Mouse (Mus musculus) erythroid progenitor cell, adult 5-6 weeks (primary cell): ENCODE data around the gene Trp53. TPM values are rescaled to one million over a fixed set of nuclear protein-coding genes. Genes with fewer than 3 reads are reported as not detected.
"Not testable (repeated sequence)": the region's sequence is repeated elsewhere in the genome, so short reads cannot be mapped to it uniquely, and the experiment has no call there.

Source experiments
- ATAC-seq: replicated peaks from 2 replicates; pipeline ENCODE4 v1.8.0; 2016; ENCODE audit warnings: moderate number of reproducible peaks, mild to moderate bottlenecking, moderate TSS enrichment, inconsistent platforms; ENCODE audit not compliant: poor library complexity, low FRiP score, severe bottlenecking
- total RNA-seq, 2 experiments: library from RNA; stranded (forward) in 1 of 2; stranded (reverse) in 1 of 2; fragments of 150-400 nt in 1 of 2; fragments of 186-747, 209-891 nt in 1 of 2; gene quantifications; 2 replicates each; pipeline versions ENCODE4 v1.2.3 to v1.2.4; 2015 to 2017; ENCODE audit warnings: low replicate concordance in 2 of 2

Gene Trp53
- total RNA-seq, 2 experiments from 2014 or later = 12.2 to 75.9 TPM

DNA sequence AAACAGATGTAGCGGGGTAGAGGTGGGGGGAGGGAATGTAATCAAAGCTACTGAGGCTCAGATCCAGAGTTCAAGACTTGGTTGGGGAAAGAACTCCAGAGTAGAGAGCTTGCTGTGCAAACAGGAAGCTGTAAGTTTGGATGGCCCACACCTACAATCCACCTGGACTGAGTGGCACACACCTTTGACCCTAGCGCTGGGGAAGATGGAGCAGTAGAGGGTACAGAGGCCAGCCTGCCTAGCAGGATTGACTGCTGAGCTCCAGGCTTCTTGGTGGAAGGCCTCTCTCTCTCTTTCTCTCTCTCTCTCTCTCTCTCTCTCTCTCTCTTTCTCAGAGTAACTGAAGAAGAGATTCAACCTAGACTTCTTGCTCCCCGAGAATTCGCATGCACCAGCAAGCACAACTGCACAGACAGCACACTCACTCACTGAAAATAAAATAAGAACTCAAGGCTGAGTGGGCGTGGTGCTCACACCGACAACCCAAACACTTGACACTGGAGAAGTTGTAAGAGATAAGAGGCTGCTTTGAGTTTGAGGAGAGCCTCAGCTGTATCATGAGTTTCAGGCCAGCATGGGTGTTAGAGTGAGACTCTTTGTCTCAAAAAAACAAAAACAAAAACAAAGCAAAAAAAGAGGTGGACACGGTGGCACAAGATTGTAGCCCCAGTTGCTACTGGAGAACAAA lies 40.4 kb downstream of the Trp53 start:
- ATAC-seq = peak; percentile 67

GRCm38 (mm10) chr11:69621571-69622268 lies 41.6 kb downstream of the Trp53 start, which contains the start of gene Sat2:
Gene Sat2, plus strand, starts transcription at chr11:69622024.
- 0 out of 2 replicates have a peak, but pooled peaks have one; percentile 51 for ATAC-seq

DNA sequence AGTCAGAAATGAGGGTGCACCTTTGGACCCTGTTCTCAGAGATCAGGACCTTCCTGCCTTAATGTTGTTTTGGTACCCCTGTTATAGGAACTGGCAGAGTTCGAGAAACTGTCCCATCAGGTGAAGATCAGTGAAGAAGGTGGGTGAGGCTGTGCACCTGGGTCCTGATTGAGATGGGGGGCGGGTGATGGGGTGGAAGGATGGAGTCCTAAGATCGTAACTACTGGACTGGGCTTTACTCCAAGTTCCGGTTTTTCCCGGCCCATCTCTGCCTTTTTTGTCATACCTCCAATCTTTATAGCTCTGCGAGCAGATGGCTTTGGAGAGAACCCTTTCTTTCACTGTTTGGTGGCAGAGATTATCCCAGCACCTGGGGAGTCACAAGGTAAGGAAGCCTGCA lies 42.2 kb downstream of the Trp53 start:
- ATAC-seq = no peak

- no peak for ATAC-seq
These were observed 42.8 kb downstream of the Trp53 start for GRCm38 (mm10) chr11:69623006-69623405.

GRCm38 (mm10) chr11:69624339-69624738 lies 44.2 kb downstream of the Trp53 start:
- not testable (repeated sequence) for ATAC-seq

DNA sequence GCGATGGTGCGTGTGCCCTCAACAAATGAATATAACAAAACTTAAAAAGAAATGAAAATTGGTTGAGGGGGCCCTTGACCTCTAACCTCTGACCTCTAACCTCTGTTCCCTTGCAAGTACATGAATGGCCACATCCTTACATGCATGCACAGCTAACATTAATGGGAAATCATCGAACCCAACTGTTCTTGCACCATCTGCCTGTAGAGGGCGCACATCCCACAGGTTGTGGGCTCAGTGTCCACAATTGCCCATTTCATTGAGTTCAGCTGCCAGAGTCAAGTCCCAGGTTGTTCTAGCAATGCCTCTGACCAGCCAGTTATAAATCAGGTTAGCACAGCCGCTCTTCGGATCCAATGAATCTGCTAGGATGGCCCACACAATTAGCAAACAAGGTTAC lies 48.1 kb downstream of the Trp53 start:
- peak; percentile 52 for ATAC-seq

GRCm38 (mm10) chr11:69629802-69630201 lies 49.6 kb downstream of the Trp53 start:
- no peak for ATAC-seq

- ATAC-seq = peak; percentile 90
These were observed 52.3 kb downstream of the Trp53 start, which contains the start of gene Fxr2 for GRCm38 (mm10) chr11:69632284-69633089. Gene Fxr2, plus strand, starts transcription at chr11:69632990.

DNA sequence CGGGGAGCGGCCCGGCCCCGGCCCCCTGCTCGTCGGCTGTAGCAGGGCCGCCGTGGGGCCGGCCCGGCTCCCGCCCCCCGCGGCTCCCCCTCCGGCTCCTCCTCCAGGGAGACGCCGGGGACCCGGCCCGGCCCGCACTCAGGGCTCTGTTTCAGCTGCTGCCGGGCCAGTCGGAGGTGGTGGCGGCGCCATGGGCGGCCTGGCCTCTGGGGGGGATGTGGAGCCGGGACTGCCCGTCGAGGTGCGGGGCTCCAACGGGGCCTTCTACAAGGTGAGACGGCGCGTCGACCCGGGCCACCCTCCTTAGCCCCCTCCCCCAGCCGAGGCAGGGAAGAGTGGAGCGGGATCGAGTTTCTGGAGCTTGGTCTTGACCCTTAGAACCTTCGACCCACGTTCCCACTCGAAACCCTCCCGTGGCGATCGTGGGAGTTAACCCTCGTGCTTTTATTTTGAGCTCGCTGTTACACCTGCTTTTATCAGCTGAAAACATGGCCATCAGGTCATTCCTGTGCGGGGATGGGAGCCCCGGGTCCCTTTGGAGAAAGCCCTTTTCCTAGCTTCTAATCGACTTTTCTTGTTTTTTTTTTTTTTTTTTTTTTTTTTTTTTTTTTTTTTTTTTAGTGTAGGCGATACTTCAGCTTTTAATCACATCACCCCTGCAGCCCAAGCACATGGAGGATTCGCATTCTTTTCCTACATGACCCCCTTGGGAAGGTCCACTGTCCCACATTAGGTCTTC lies 53.1 kb downstream of the Trp53 start:
- ATAC-seq = peak; percentile 43

- ATAC-seq = no peak
These were observed 55.3 kb downstream of the Trp53 start for GRCm38 (mm10) chr11:69635471-69635870.

Other genes starting within 250 kb of the Trp53 start
- 1.7 and 8.3 TPM in 2 replicates for gene Rnf227, start 239.9 kb upstream of the Trp53 start, total RNA-seq (2015; ENCODE audit: low replicate concordance)
- gene Rnf227, start 239.9 kb upstream of the Trp53 start, total RNA-seq (2017; ENCODE audit: low replicate concordance) = 3.9 and 6.5 TPM in 2 replicates
- 21.0 and 33.2 TPM in 2 replicates for gene Chd3, start 211.0 kb upstream of the Trp53 start, total RNA-seq (2015; ENCODE audit: low replicate concordance)
- gene Chd3, start 211.0 kb upstream of the Trp53 start, total RNA-seq (2017; ENCODE audit: low replicate concordance) = 18.9 and 19.5 TPM in 2 replicates
- gene Naa38, start 184.9 kb upstream of the Trp53 start, total RNA-seq (2015; ENCODE audit: low replicate concordance) = 26.8 and 31.7 TPM in 2 replicates
- 21.6 and 21.9 TPM in 2 replicates for gene Naa38, start 184.9 kb upstream of the Trp53 start, total RNA-seq (2017; ENCODE audit: low replicate concordance)
- 8.3 and 11.7 TPM in 2 replicates for gene Cyb5d1, start 184.7 kb upstream of the Trp53 start, total RNA-seq (2015; ENCODE audit: low replicate concordance)
- 25.7 and 32.5 TPM in 2 replicates for gene Cyb5d1, start 184.7 kb upstream of the Trp53 start, total RNA-seq (2017; ENCODE audit: low replicate concordance)
- gene Tmem88, start 182.1 kb upstream of the Trp53 start, total RNA-seq (2015; ENCODE audit: low replicate concordance) = not detected in 2 replicates
- gene Tmem88, start 182.1 kb upstream of the Trp53 start, total RNA-seq (2017; ENCODE audit: low replicate concordance) = not detected in 2 replicates
- 6.5 and 11.7 TPM in 2 replicates for gene Kdm6b, start 166.7 kb upstream of the Trp53 start, total RNA-seq (2015; ENCODE audit: low replicate concordance)
- 0.64 and 1.2 TPM in 2 replicates for gene Kdm6b, start 166.7 kb upstream of the Trp53 start, total RNA-seq (2017; ENCODE audit: low replicate concordance)
- gene Dnah2, start 31.2 kb upstream of the Trp53 start, total RNA-seq (2015; ENCODE audit: low replicate concordance) = not detected in 2 replicates
- 0.13 TPM in 1 of 2 replicates, not detected in the other for gene Dnah2, start 31.2 kb upstream of the Trp53 start, total RNA-seq (2017; ENCODE audit: low replicate concordance)
- gene Efnb3, start 20.2 kb upstream of the Trp53 start, total RNA-seq (2015; ENCODE audit: low replicate concordance) = 2.5 and 2.9 TPM in 2 replicates
- gene Efnb3, start 20.2 kb upstream of the Trp53 start, total RNA-seq (2017; ENCODE audit: low replicate concordance) = 0.77 and 1.1 TPM in 2 replicates
- 13.8 and 48.3 TPM in 2 replicates for gene Wrap53, start 104 bp upstream of the Trp53 start, total RNA-seq (2015; ENCODE audit: low replicate concordance)
- gene Wrap53, start 104 bp upstream of the Trp53 start, total RNA-seq (2017; ENCODE audit: low replicate concordance) = 13.5 and 18.4 TPM in 2 replicates
- 20.9 and 36.5 TPM in 2 replicates for gene Atp1b2, start 25.6 kb downstream of the Trp53 start, total RNA-seq (2015; ENCODE audit: low replicate concordance)
- 3.5 and 4.5 TPM in 2 replicates for gene Atp1b2, start 25.6 kb downstream of the Trp53 start, total RNA-seq (2017; ENCODE audit: low replicate concordance)
- gene Shbg, start 37.5 kb downstream of the Trp53 start, total RNA-seq (2015; ENCODE audit: low replicate concordance) = not detected in 2 replicates
- not detected in 2 replicates for gene Shbg, start 37.5 kb downstream of the Trp53 start, total RNA-seq (2017; ENCODE audit: low replicate concordance)
- not detected in 2 replicates for gene Sat2, start 41.7 kb downstream of the Trp53 start, total RNA-seq (2015; ENCODE audit: low replicate concordance)
- not detected in 2 replicates for gene Sat2, start 41.7 kb downstream of the Trp53 start, total RNA-seq (2017; ENCODE audit: low replicate concordance)
- gene Fxr2, start 52.6 kb downstream of the Trp53 start, total RNA-seq (2015; ENCODE audit: low replicate concordance) = 18.0 and 24.9 TPM in 2 replicates
- 42.4 and 44.2 TPM in 2 replicates for gene Fxr2, start 52.6 kb downstream of the Trp53 start, total RNA-seq (2017; ENCODE audit: low replicate concordance)
- gene Sox15, start 75.0 kb downstream of the Trp53 start, total RNA-seq (2015; ENCODE audit: low replicate concordance) = not detected in 2 replicates
- gene Sox15, start 75.0 kb downstream of the Trp53 start, total RNA-seq (2017; ENCODE audit: low replicate concordance) = not detected in 2 replicates
- gene Mpdu1, start 82.3 kb downstream of the Trp53 start, total RNA-seq (2015; ENCODE audit: low replicate concordance) = 12.2 and 16.2 TPM in 2 replicates
- gene Mpdu1, start 82.3 kb downstream of the Trp53 start, total RNA-seq (2017; ENCODE audit: low replicate concordance) = 17.7 and 28.4 TPM in 2 replicates
- gene Cd68, start 85.8 kb downstream of the Trp53 start, total RNA-seq (2015; ENCODE audit: low replicate concordance) = 65.0 and 66.7 TPM in 2 replicates
- gene Cd68, start 85.8 kb downstream of the Trp53 start, total RNA-seq (2017; ENCODE audit: low replicate concordance) = 39.1 and 47.7 TPM in 2 replicates
- gene Eif4a1, start 92.1 kb downstream of the Trp53 start, total RNA-seq (2015; ENCODE audit: low replicate concordance) = 233 and 247 TPM in 2 replicates
- gene Eif4a1, start 92.1 kb downstream of the Trp53 start, total RNA-seq (2017; ENCODE audit: low replicate concordance) = 229 and 230 TPM in 2 replicates
- 32.3 and 41.8 TPM in 2 replicates for gene Senp3, start 101.7 kb downstream of the Trp53 start, total RNA-seq (2015; ENCODE audit: low replicate concordance)
- gene Senp3, start 101.7 kb downstream of the Trp53 start, total RNA-seq (2017; ENCODE audit: low replicate concordance) = 24.8 and 43.4 TPM in 2 replicates
- gene Tnfsf13, start 105.4 kb downstream of the Trp53 start, total RNA-seq (2015; ENCODE audit: low replicate concordance) = 3.2 TPM in 1 of 2 replicates, not detected in the other
- 4.1 TPM in 1 of 2 replicates, not detected in the other for gene Tnfsf13, start 105.4 kb downstream of the Trp53 start, total RNA-seq (2017; ENCODE audit: low replicate concordance)
- gene Tnfsf12, start 115.5 kb downstream of the Trp53 start, total RNA-seq (2015; ENCODE audit: low replicate concordance) = 1.3 and 7.2 TPM in 2 replicates
- not detected in 2 replicates for gene Tnfsf12, start 115.5 kb downstream of the Trp53 start, total RNA-seq (2017; ENCODE audit: low replicate concordance)
- 1.8 TPM in 1 of 2 replicates, not detected in the other for gene Tnfsfm13, start 115.7 kb downstream of the Trp53 start, total RNA-seq (2015; ENCODE audit: low replicate concordance)
- 6.4 and 9.4 TPM in 2 replicates for gene Tnfsfm13, start 115.7 kb downstream of the Trp53 start, total RNA-seq (2017; ENCODE audit: low replicate concordance)
- gene Polr2a, start 178.3 kb downstream of the Trp53 start, total RNA-seq (2015; ENCODE audit: low replicate concordance) = 124 and 145 TPM in 2 replicates
- 131 and 162 TPM in 2 replicates for gene Polr2a, start 178.3 kb downstream of the Trp53 start, total RNA-seq (2017; ENCODE audit: low replicate concordance)
- not detected in 2 replicates for gene Slc35g3, start 181.6 kb downstream of the Trp53 start, total RNA-seq (2015; ENCODE audit: low replicate concordance)
- gene Slc35g3, start 181.6 kb downstream of the Trp53 start, total RNA-seq (2017; ENCODE audit: low replicate concordance) = not detected in 2 replicates
- gene Zbtb4, start 185.6 kb downstream of the Trp53 start, total RNA-seq (2015; ENCODE audit: low replicate concordance) = 2.9 and 3.8 TPM in 2 replicates
- gene Zbtb4, start 185.6 kb downstream of the Trp53 start, total RNA-seq (2017; ENCODE audit: low replicate concordance) = 0.77 and 3.0 TPM in 2 replicates
- not detected in 2 replicates for gene Chrnb1, start 215.6 kb downstream of the Trp53 start, total RNA-seq (2015; ENCODE audit: low replicate concordance)
- gene Chrnb1, start 215.6 kb downstream of the Trp53 start, total RNA-seq (2017; ENCODE audit: low replicate concordance) = 0.77 TPM in 1 of 2 replicates, not detected in the other
- gene Fgf11, start 221.5 kb downstream of the Trp53 start, total RNA-seq (2015; ENCODE audit: low replicate concordance) = not detected in 2 replicates
- not detected in 2 replicates for gene Fgf11, start 221.5 kb downstream of the Trp53 start, total RNA-seq (2017; ENCODE audit: low replicate concordance)
- not detected in 2 replicates for gene Tmem102, start 225.3 kb downstream of the Trp53 start, total RNA-seq (2015; ENCODE audit: low replicate concordance)
- gene Tmem102, start 225.3 kb downstream of the Trp53 start, total RNA-seq (2017; ENCODE audit: low replicate concordance) = not detected in 2 replicates
- gene Gm39566, start 234.9 kb downstream of the Trp53 start, total RNA-seq (2015; ENCODE audit: low replicate concordance) = not detected in 2 replicates
- not detected in 2 replicates for gene Gm39566, start 234.9 kb downstream of the Trp53 start, total RNA-seq (2017; ENCODE audit: low replicate concordance)
- gene Spem2, start 238.1 kb downstream of the Trp53 start, total RNA-seq (2015; ENCODE audit: low replicate concordance) = not detected in 2 replicates
- not detected in 2 replicates for gene Spem2, start 238.1 kb downstream of the Trp53 start, total RNA-seq (2017; ENCODE audit: low replicate concordance)
- gene Spem1, start 241.8 kb downstream of the Trp53 start, total RNA-seq (2015; ENCODE audit: low replicate concordance) = not detected in 2 replicates
- not detected in 2 replicates for gene Spem1, start 241.8 kb downstream of the Trp53 start, total RNA-seq (2017; ENCODE audit: low replicate concordance)